Mouse (Mus musculus): ENCODE measurements around the gene Cth. TPM values are rescaled to one million over a fixed set of nuclear protein-coding genes. Genes with fewer than 3 reads are reported as not detected.

The Cth gene
- total RNA-seq, 2 experiments from 2014 or later = 1.1 to 2.1 TPM

GRCm38 (mm10) chr3:157921376-157921775 lies 3.5 kb downstream of the Cth start:
- intact Hi-C loops (cut with DNase I; ENCODE audit: low total_unique reads) = no loop called here
- no peak for DNase-seq

GRCm38 (mm10) chr3:157916336-157916735 lies 8.5 kb downstream of the Cth start:
- intact Hi-C loops (cut with DNase I; ENCODE audit: low total_unique reads) = no loop called here
- DNase-seq = no peak

GRCm38 (mm10) chr3:157912155-157912554 lies 12.7 kb downstream of the Cth start:
- intact Hi-C loops (cut with DNase I; ENCODE audit: low total_unique reads) = no loop called here
- no peak for DNase-seq

- no peak for DNase-seq
- intact Hi-C loops (cut with DNase I; ENCODE audit: low total_unique reads) = no loop called here
Measured at GRCm38 (mm10) chr3:157910262-157910661, 14.6 kb downstream of the Cth start.

GRCm38 (mm10) chr3:157908166-157908565 lies 16.7 kb downstream of the Cth start:
- intact Hi-C loops (cut with DNase I; ENCODE audit: low total_unique reads) = no loop called here
- no peak for DNase-seq

GRCm38 (mm10) chr3:157901721-157902120 lies 23.2 kb downstream of the Cth start:
- intact Hi-C loops (cut with DNase I; ENCODE audit: low total_unique reads) = no loop called here

GRCm38 (mm10) chr3:157899986-157900385 lies 24.9 kb downstream of the Cth start:
- intact Hi-C loops (cut with DNase I; ENCODE audit: low total_unique reads) = no loop called here
- DNase-seq = no peak

More at GRCm38 (mm10) chr3:157901721-157902120, 23.2 kb downstream of the Cth start:
- DNase-seq = no peak

- no peak for DNase-seq
- intact Hi-C loops (cut with DNase I; ENCODE audit: low total_unique reads) = no loop called here
Measured at GRCm38 (mm10) chr3:157897645-157898044, 27.2 kb downstream of the Cth start.

- no peak for DNase-seq
- intact Hi-C loops (cut with DNase I; ENCODE audit: low total_unique reads) = no loop called here
Measured at GRCm38 (mm10) chr3:157891819-157892218, 33.1 kb downstream of the Cth start.

- DNase-seq = no peak
- intact Hi-C loops (cut with DNase I; ENCODE audit: low total_unique reads) = no loop called here
Measured at GRCm38 (mm10) chr3:157884081-157884643, 40.7 kb downstream of the Cth start.

- intact Hi-C loops (cut with DNase I; ENCODE audit: low total_unique reads) = no loop called here
- DNase-seq = no peak
Measured at GRCm38 (mm10) chr3:157883085-157883484, 41.8 kb downstream of the Cth start.

- intact Hi-C loops (cut with DNase I; ENCODE audit: low total_unique reads) = no loop called here
- no peak for DNase-seq
Measured at GRCm38 (mm10) chr3:157881992-157882391, 42.9 kb downstream of the Cth start.

- DNase-seq = no peak
- intact Hi-C loops (cut with DNase I; ENCODE audit: low total_unique reads) = no loop called here
Measured at GRCm38 (mm10) chr3:157880983-157881382, 43.9 kb downstream of the Cth start.

- intact Hi-C loops (cut with DNase I; ENCODE audit: low total_unique reads) = loop anchor here (5.0 kb wide), 1 partner anchor 199 kb away; no protein-coding TSS in a partner anchor
- no peak for DNase-seq
Measured at GRCm38 (mm10) chr3:157877847-157878246, 47.0 kb downstream of the Cth start.

GRCm38 (mm10) chr3:157876439-157877156 lies 48.3 kb downstream of the Cth start:
- DNase-seq = peak; percentile 26
- intact Hi-C loops (cut with DNase I; ENCODE audit: low total_unique reads) = loop anchor here (5.0 kb wide), 1 partner anchor 201 kb away; no protein-coding TSS in a partner anchor

- no peak for DNase-seq
- intact Hi-C loops (cut with DNase I; ENCODE audit: low total_unique reads) = no loop called here
Measured at GRCm38 (mm10) chr3:157872897-157873296, 52.0 kb downstream of the Cth start.

- intact Hi-C loops (cut with DNase I; ENCODE audit: low total_unique reads) = no loop called here
- DNase-seq = no peak
Measured at GRCm38 (mm10) chr3:157867836-157868235, 57.0 kb downstream of the Cth start.

- no peak for DNase-seq
- intact Hi-C loops (cut with DNase I; ENCODE audit: low total_unique reads) = no loop called here
Measured at GRCm38 (mm10) chr3:157866251-157866650, 58.6 kb downstream of the Cth start.

GRCm38 (mm10) chr3:157865848-157866247 lies 59.0 kb downstream of the Cth start:
- DNase-seq = no peak
- intact Hi-C loops (cut with DNase I; ENCODE audit: low total_unique reads) = no loop called here

GRCm38 (mm10) chr3:157865431-157865830 lies 59.4 kb downstream of the Cth start:
- DNase-seq = no peak
- intact Hi-C loops (cut with DNase I; ENCODE audit: low total_unique reads) = no loop called here

GRCm38 (mm10) chr3:157852806-157853205 lies 72.1 kb downstream of the Cth start:
- intact Hi-C loops (cut with DNase I; ENCODE audit: low total_unique reads) = no loop called here
- no peak for DNase-seq
